Mouse (Mus musculus): ENCODE results near the gene Kprp. TPM values are rescaled to one million over a fixed set of nuclear protein-coding genes. Genes with fewer than 3 reads are reported as not detected.

The Kprp gene
- polyA plus RNA-seq, 1 experiment: not detected

- H3K4me3 ChIP-seq (ENCODE audit: low read depth, low read length): no peak within 1 kb of the TSS
- H3K27me3 ChIP-seq (ENCODE audit: control insufficient read depth, insufficient read depth, low read length): no peaks in the 10 kb centered on the region
- H3K36me3 ChIP-seq (ENCODE audit: control insufficient read depth, insufficient read depth, low read length): no peaks in the 10 kb centered on the region
- H3K4me1 ChIP-seq (ENCODE audit: control insufficient read depth, insufficient read depth, insufficient read length, low read length): no peaks in the 10 kb centered on the region
- TF ChIP-seq POLR2A (IDR thresholded peaks at IDR 0.05; ENCODE audit: low read depth, low read length): no peak
- TF ChIP-seq CTCF (IDR thresholded peaks at IDR 0.05; ENCODE audit: extremely low read depth, insufficient read length, insufficient replicate concordance, low read depth, low read length): no peak
- H3K27ac ChIP-seq (ENCODE audit: insufficient read depth, low read depth, low read length): no peak within 1 kb of the TSS
- 78% methylated on average over 1 of the region's 1 CpGs for WGBS
Observed at GRCm38 (mm10) chr3:92790414-92790813, 36.6 kb downstream of the Kprp start, which contains the start of gene Lce1j. Gene Lce1j, minus strand, starts transcription at chr3:92790514.

GRCm38 (mm10) chr3:92778799-92779198 lies 48.2 kb downstream of the Kprp start, which contains the start of gene Lce1i:
Gene Lce1i, minus strand, starts transcription at chr3:92778899.
- H3K4me3 ChIP-seq (ENCODE audit: low read depth, low read length): no peak within 1 kb of the TSS
- no peaks in the 10 kb centered on the region for H3K27me3 ChIP-seq (ENCODE audit: control insufficient read depth, insufficient read depth, low read length)
- WGBS: 73% methylated on average over 1 of the region's 1 CpGs
- no peaks in the 10 kb centered on the region for H3K36me3 ChIP-seq (ENCODE audit: control insufficient read depth, insufficient read depth, low read length)
- no peak for TF ChIP-seq CTCF (IDR thresholded peaks at IDR 0.05; ENCODE audit: extremely low read depth, insufficient read length, insufficient replicate concordance, low read depth, low read length)
- no peaks in the 10 kb centered on the region for H3K4me1 ChIP-seq (ENCODE audit: control insufficient read depth, insufficient read depth, insufficient read length, low read length)
- H3K27ac ChIP-seq (ENCODE audit: insufficient read depth, low read depth, low read length): no peak within 1 kb of the TSS

Other genes starting within 250 kb of the Kprp start
- 0.62 TPM in 1 of 2 replicates, not detected in the other for gene Smcp, start 238.2 kb downstream of the Kprp start, polyA plus RNA-seq (2012; rRNA removed)
- not detected in 2 replicates for gene 2210017I01Rik, start 219.8 kb downstream of the Kprp start, polyA plus RNA-seq (2012; rRNA removed)
- not detected in 2 replicates for gene Lce6a, start 205.6 kb downstream of the Kprp start, polyA plus RNA-seq (2012; rRNA removed)
- gene Lce1a1, start 178.9 kb downstream of the Kprp start, polyA plus RNA-seq (2012; rRNA removed): not detected in 2 replicates
- gene Lce1b, start 170.3 kb downstream of the Kprp start, polyA plus RNA-seq (2012; rRNA removed): not detected in 2 replicates
- not detected in 2 replicates for gene Lce1a2, start 156.9 kb downstream of the Kprp start, polyA plus RNA-seq (2012; rRNA removed)
- gene Lce1c, start 148.0 kb downstream of the Kprp start, polyA plus RNA-seq (2012; rRNA removed): not detected in 2 replicates
- gene Lce1d, start 140.0 kb downstream of the Kprp start, polyA plus RNA-seq (2012; rRNA removed): not detected in 2 replicates
- not detected in 2 replicates for gene Lce1e, start 118.2 kb downstream of the Kprp start, polyA plus RNA-seq (2012; rRNA removed)
- not detected in 2 replicates for gene Lce1f, start 106.9 kb downstream of the Kprp start, polyA plus RNA-seq (2012; rRNA removed)
- not detected in 2 replicates for gene Gm38119, start 88.2 kb downstream of the Kprp start, polyA plus RNA-seq (2012; rRNA removed)
- not detected in 2 replicates for gene Lce1g, start 74.9 kb downstream of the Kprp start, polyA plus RNA-seq (2012; rRNA removed)
- not detected in 2 replicates for gene Lce1h, start 62.2 kb downstream of the Kprp start, polyA plus RNA-seq (2012; rRNA removed)
- not detected in 2 replicates for gene Lce1i, start 48.3 kb downstream of the Kprp start, polyA plus RNA-seq (2012; rRNA removed)
- not detected in 2 replicates for gene Lce1j, start 36.7 kb downstream of the Kprp start, polyA plus RNA-seq (2012; rRNA removed)
- gene Lce1k, start 19.4 kb downstream of the Kprp start, polyA plus RNA-seq (2012; rRNA removed): not detected in 2 replicates
- gene Lce1l, start 24.0 kb upstream of the Kprp start, polyA plus RNA-seq (2012; rRNA removed): not detected in 2 replicates
- gene 2310050C09Rik, start 43.0 kb upstream of the Kprp start, polyA plus RNA-seq (2012; rRNA removed): not detected in 2 replicates
- not detected in 2 replicates for gene Lce3a, start 99.0 kb upstream of the Kprp start, polyA plus RNA-seq (2012; rRNA removed)
- not detected in 2 replicates for gene Lce3b, start 105.7 kb upstream of the Kprp start, polyA plus RNA-seq (2012; rRNA removed)
- gene Lce3c, start 117.2 kb upstream of the Kprp start, polyA plus RNA-seq (2012; rRNA removed): not detected in 2 replicates
- not detected in 2 replicates for gene Lce3d, start 130.1 kb upstream of the Kprp start, polyA plus RNA-seq (2012; rRNA removed)
- not detected in 2 replicates for gene Lce3e, start 139.8 kb upstream of the Kprp start, polyA plus RNA-seq (2012; rRNA removed)
- gene Lce3f, start 165.0 kb upstream of the Kprp start, polyA plus RNA-seq (2012; rRNA removed): 0.63 TPM in 1 of 2 replicates, not detected in the other
- 0.19 TPM in 1 of 2 replicates, not detected in the other for gene Crct1, start 188.4 kb upstream of the Kprp start, polyA plus RNA-seq (2012; rRNA removed)
- gene Lce1m, start 191.8 kb upstream of the Kprp start, polyA plus RNA-seq (2012; rRNA removed): not detected in 2 replicates
- not detected in 2 replicates for gene Gm4858, start 241.6 kb upstream of the Kprp start, polyA plus RNA-seq (2012; rRNA removed)

All from small intestine, adult 2 months (tissue).